Mouse (Mus musculus) heart, postnatal 0 days (tissue): ENCODE data around the gene 4930469K13Rik. TPM values are rescaled to one million over a fixed set of nuclear protein-coding genes. Genes with fewer than 3 reads are reported as not detected.

ENCODE experiments used
- ATAC-seq: fragments of 200-750 bp; cut with Nextera tagmentation; 2 replicates; pipeline ENCODE4 v1.8.0; 2017; ENCODE audit warnings: low read depth, moderate number of reproducible peaks, moderate library complexity; ENCODE audit not compliant: insufficient read depth
- DNase-seq: peaks from one replicate; pipeline ENCODE4 v3.0.0-alpha.2; 2016; ENCODE audit warnings: low spot score
- H3K27ac ChIP-seq: fragments of 300-500 bp; sonication (generic); 2 replicates; pipeline ENCODE4 v1.5.1; 2014; ENCODE audit warnings: low read depth, mild to moderate bottlenecking
- H3K27me3 ChIP-seq: fragments of 300-500 bp; sonication (generic); 2 replicates; pipeline ENCODE4 v1.6.1; 2014; ENCODE audit warnings: low read length, mixed read lengths; ENCODE audit not compliant: control insufficient read depth, insufficient read depth
- H3K36me3 ChIP-seq: fragments of 300-500 bp; sonication (generic); replicated peaks from 2 replicates; pipeline ENCODE4 v1.6.1; 2014; ENCODE audit warnings: low read length, mixed read lengths; ENCODE audit not compliant: control insufficient read depth, insufficient read depth
- H3K4me1 ChIP-seq: fragments of 300-500 bp; sonication (generic); 2 replicates; pipeline ENCODE4 v1.6.1; 2014; ENCODE audit warnings: antibody characterized with exemption; ENCODE audit not compliant: control insufficient read depth, insufficient read depth
- H3K4me2 ChIP-seq: fragments of 300-500 bp; sonication (generic); 2 replicates; pipeline ENCODE4 v1.6.1; 2014; ENCODE audit warnings: low read depth, mild to moderate bottlenecking, low read length, moderate library complexity
- H3K4me3 ChIP-seq: fragments of 300-500 bp; sonication (generic); 2 replicates; pipeline ENCODE4 v1.5.1; 2014; ENCODE audit warnings: low read depth, low read length
- H3K9ac ChIP-seq: fragments of 300-500 bp; sonication (generic); replicated peaks from 2 replicates; pipeline ENCODE4 v1.6.1; 2014; ENCODE audit warnings: low read depth, low read length, mixed read lengths
- H3K9me3 ChIP-seq: fragments of 300-500 bp; sonication (generic); replicated peaks from 2 replicates; pipeline ENCODE4 v1.6.1; 2016; ENCODE audit warnings: low read length; ENCODE audit not compliant: control insufficient read depth
- CTCF ChIP-seq: IDR thresholded peaks from 2 replicates; pipeline ENCODE4 v1.5.1; 2016; ENCODE audit warnings: antibody characterized with exemption, control low read depth, low read depth
- EP300 ChIP-seq: IDR thresholded peaks from 2 replicates; pipeline ENCODE4 v1.6.1; 2016; ENCODE audit warnings: antibody characterized with exemption, low read depth
- WGBS: fragments of 180-500 bp; shearing (Covaris S2); extraction: QIAGEN DNeasy Blood & Tissue Kit; methylation state at CpG from one replicate; pipeline ENCODE4 v1.1.7; 2014; 5-methylcytosine and 5-hydroxymethylcytosine counted together
- polyA plus RNA-seq: library from polyadenylated mRNA; unstranded; fragments of >200 nt; fragmentation: Nextera tagmentation; extraction: Ambion mirVana; gene quantifications from 2 replicates; pipeline ENCODE4 v1.2.1, GENCODE M21; 2015
- total RNA-seq: library from RNA; depleted of rRNA; stranded (reverse); fragments of >200 nt; gene quantifications from 2 replicates; pipeline ENCODE4 v1.2.3, GENCODE M21; 2014; ENCODE audit warnings: low replicate concordance

4930469K13Rik gene
- total and polyA plus RNA-seq, 2 experiments from 2014 or later: not detected

- Histone ChIP-seq H3K9ac (no peak overlapping the region), H3K36me3 (no peaks in the 10 kb centered on the region), H3K27ac (no peak overlapping the region), H3K4me1 (no peaks in the 10 kb centered on the region; the same call in 1 of the 2 replicates), H3K4me3 (no peak overlapping the region), H3K9me3 (no peaks in the 10 kb centered on the region), H3K4me2 (no peak overlapping the region), H3K27me3 (no peaks in the 10 kb centered on the region)
- no peak for TF ChIP-seq EP300
- no peak for TF ChIP-seq CTCF
- DNase-seq (no peak), ATAC-seq (no peak)
- 51% methylated on average over 2 of the region's 2 CpGs for WGBS
Measured at GRCm38 (mm10) chr11:34034794-34035193, 63.6 kb downstream of the 4930469K13Rik start.

- Histone ChIP-seq H3K4me1 (no peaks in the 10 kb centered on the region; the same call in 1 of the 2 replicates), H3K9ac (no peak overlapping the region), H3K9me3 (no peaks in the 10 kb centered on the region), H3K27me3 (no peaks in the 10 kb centered on the region), H3K27ac (no peak overlapping the region), H3K4me2 (no peak overlapping the region), H3K4me3 (no peak overlapping the region), H3K36me3 (no peaks in the 10 kb centered on the region)
- no peak for DNase-seq
- TF ChIP-seq CTCF: no peak
- TF ChIP-seq EP300: no peak
- no peak for ATAC-seq
- WGBS: 71% methylated on average over 5 of the region's 5 CpGs
Measured at GRCm38 (mm10) chr11:34034008-34034505, 64.3 kb downstream of the 4930469K13Rik start.

- 43% methylated on average over 8 of the region's 8 CpGs for WGBS
- no peak overlapping the region for H3K4me3 ChIP-seq
- no peaks in the 10 kb centered on the region; the same call in 1 of the 2 replicates for H3K4me1 ChIP-seq
- DNase-seq (no peak), ATAC-seq (no peak)
- H3K36me3 ChIP-seq: no peaks in the 10 kb centered on the region
- TF ChIP-seq EP300 (no peak), CTCF (no peak)
- H3K27ac ChIP-seq: no peak overlapping the region
- no peak overlapping the region for H3K9ac ChIP-seq
- H3K9me3 ChIP-seq: no peaks in the 10 kb centered on the region
- peak overlapping the region; percentile 2; the same call in 1 of the 2 replicates for H3K4me2 ChIP-seq
- H3K27me3 ChIP-seq: no peaks in the 10 kb centered on the region
Measured at GRCm38 (mm10) chr11:34031015-34031805, 67.1 kb downstream of the 4930469K13Rik start.

GRCm38 (mm10) chr11:34029658-34030057 is 68.7 kb downstream of the 4930469K13Rik start:
- Histone ChIP-seq H3K9me3 (no peaks in the 10 kb centered on the region), H3K4me3 (no peak overlapping the region), H3K9ac (no peak overlapping the region), H3K4me2 (no peak overlapping the region), H3K4me1 (no peaks in the 10 kb centered on the region; the same call in 1 of the 2 replicates), H3K27me3 (no peaks in the 10 kb centered on the region), H3K36me3 (no peaks in the 10 kb centered on the region), H3K27ac (no peak overlapping the region)
- DNase-seq (no peak), ATAC-seq (no peak)
- WGBS: 77% methylated on average over 5 of the region's 5 CpGs
- no peak for TF ChIP-seq EP300
- TF ChIP-seq CTCF: no peak

GRCm38 (mm10) chr11:34025091-34025490 is 73.3 kb downstream of the 4930469K13Rik start:
- H3K4me1 ChIP-seq: no peaks in the 10 kb centered on the region
- ATAC-seq (no peak), DNase-seq (no peak)
- H3K4me2 ChIP-seq: no peak overlapping the region
- H3K36me3 ChIP-seq: no peaks in the 10 kb centered on the region
- 100% methylated on average over 1 of the region's 1 CpGs for WGBS
- no peaks in the 10 kb centered on the region for H3K27me3 ChIP-seq
- no peak overlapping the region for H3K9ac ChIP-seq
- no peak overlapping the region for H3K27ac ChIP-seq
- no peak for TF ChIP-seq CTCF
- no peak for TF ChIP-seq EP300
- H3K9me3 ChIP-seq: no peaks in the 10 kb centered on the region
- no peak overlapping the region for H3K4me3 ChIP-seq
